35 mouse cellular contexts compared by ENCODE assay signal in the genomic region with DNA sequence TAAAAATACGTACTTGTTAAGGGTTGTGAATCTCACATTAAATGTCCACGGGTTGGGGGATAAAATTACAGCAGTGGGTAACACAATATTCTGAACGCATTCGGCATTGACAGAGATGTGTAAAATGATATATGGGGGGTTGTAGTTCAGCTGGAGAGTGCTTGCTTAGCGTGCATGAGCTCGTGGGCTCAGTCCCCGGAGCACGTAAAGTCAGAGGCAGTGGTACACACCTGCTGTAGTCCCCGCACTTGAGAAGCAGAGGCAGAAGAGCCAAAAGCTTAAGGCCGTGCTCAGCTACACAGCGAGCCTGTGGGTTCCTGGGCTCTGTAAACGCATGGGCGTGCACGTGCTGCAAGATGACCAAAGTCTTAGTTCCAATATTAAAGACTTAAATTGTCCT. TPM values are rescaled to one million over a fixed set of nuclear protein-coding genes. Genes with fewer than 3 reads are reported as not detected.
DNase-seq lines count a peak whose midpoint lies in the region; ATAC-seq and TF ChIP-seq lines count a peak whose summit lies in the region.
"Had no signal": no experiment of that assay in that cellular context is flagged by ENCODE, and none has a peak within 500 bp of the region (broad histone marks: within the 10 kb centered on the region; RNA-seq: fewer than 3 reads in every experiment).

No protein-coding gene starts in this region.

- peak; percentile 37; the same call in 1 of the 2 replicates for ATAC-seq in embryonic facial prominence, embryonic 14.5 days (ENCODE audit: low read depth)
- ATAC-seq in forebrain, embryonic 14.5 days = no peak
- ATAC-seq in forebrain, embryonic 16.5 days = no peak
- no peak for ATAC-seq in hindbrain, postnatal 0 days
- 0 out of 2 replicates have a peak, but pooled peaks have one; percentile 10 for ATAC-seq in kidney, embryonic 16.5 days (ENCODE audit: low FRiP score, low TSS enrichment)
- ATAC-seq: activated CD4-positive, CD25-positive, alpha-beta regulatory T cell, adult 4 months; forebrain, embryonic 15.5 days; hindbrain, embryonic 16.5 days; inflammation-experienced regulatory T-cells, adult 6 months; intestine, embryonic 16.5 days had no signal

- WGBS in embryonic facial prominence, embryonic 14.5 days = 48% methylated on average over 14 of the region's 14 CpGs
- WGBS in embryonic facial prominence, embryonic 10.5 days = 72% methylated on average over 14 of the region's 14 CpGs
- 87% methylated on average over 14 of the region's 14 CpGs for WGBS in forebrain, embryonic 14.5 days
- 85% methylated on average over 14 of the region's 14 CpGs for WGBS in forebrain, embryonic 16.5 days
- 82% methylated on average over 14 of the region's 14 CpGs for WGBS in hindbrain, embryonic 10.5 days
- 72% methylated on average over 14 of the region's 14 CpGs for WGBS in hindbrain, postnatal 0 days
- WGBS in kidney, embryonic 16.5 days = 38% methylated on average over 14 of the region's 14 CpGs

- no peaks in the 10 kb centered on the region for H3K27me3 ChIP-seq in embryonic facial prominence, embryonic 14.5 days (replicated peaks; ENCODE audit: control insufficient read depth, insufficient read depth, low read length)
- H3K27me3 ChIP-seq in embryonic facial prominence, embryonic 10.5 days (replicated peaks; ENCODE audit: low read depth, poor library complexity, severe bottlenecking) = no peaks in the 10 kb centered on the region
- no peaks in the 10 kb centered on the region for H3K27me3 ChIP-seq in forebrain, embryonic 14.5 days (replicated peaks; ENCODE audit: control insufficient read depth, insufficient read depth, low read length)
- no peaks in the 10 kb centered on the region for H3K27me3 ChIP-seq in forebrain, embryonic 16.5 days (replicated peaks; ENCODE audit: control insufficient read depth, insufficient read depth, low read length)
- no peaks in the 10 kb centered on the region for H3K27me3 ChIP-seq in hindbrain, embryonic 10.5 days (ENCODE audit: insufficient read depth, poor library complexity, severe bottlenecking)
- H3K27me3 ChIP-seq in hindbrain, postnatal 0 days (ENCODE audit: insufficient read depth, low read length) = no peaks in the 10 kb centered on the region
- no peaks in the 10 kb centered on the region for H3K27me3 ChIP-seq in kidney, embryonic 16.5 days (ENCODE audit: insufficient read depth, low read length)
- H3K27me3 ChIP-seq: embryonic facial prominence, embryonic 15.5 days; forebrain, embryonic 15.5 days; heart, embryonic 12.5 days; heart, embryonic 15.5 days had no signal

- H3K4me2 ChIP-seq in embryonic facial prominence, embryonic 14.5 days (ENCODE audit: low read depth, low read length) = no peak overlapping the region
- no peak overlapping the region for H3K4me2 ChIP-seq in forebrain, embryonic 14.5 days (ENCODE audit: low read length)
- no peak overlapping the region for H3K4me2 ChIP-seq in forebrain, embryonic 16.5 days (ENCODE audit: low read length)
- H3K4me2 ChIP-seq in hindbrain, postnatal 0 days (ENCODE audit: low read depth, low read length) = no peak overlapping the region
- H3K4me2 ChIP-seq in kidney, embryonic 16.5 days (replicated peaks; ENCODE audit: low read depth, low read length) = no peak overlapping the region
- H3K4me2 ChIP-seq: embryonic facial prominence, embryonic 15.5 days; forebrain, embryonic 15.5 days; heart, embryonic 12.5 days; heart, embryonic 15.5 days had no signal

- peak; percentile 55 for DNase-seq in embryonic facial prominence, embryonic 14.5 days (ENCODE audit: low spot score)
- DNase-seq in embryonic facial prominence, embryonic 10.5 days (ENCODE audit: low spot score) = no peak
- no peak for DNase-seq in forebrain, embryonic 14.5 days (ENCODE audit: low spot score)
- no peak for DNase-seq in hindbrain, embryonic 10.5 days (ENCODE audit: low spot score)
- no peak for DNase-seq in hindbrain, postnatal 0 days (ENCODE audit: low spot score)
- no peak for DNase-seq in kidney, adult 9 months
- DNase-seq: adrenal gland, adult 8-10 months; adrenal gland, postnatal 25 days; cerebellum, adult 11-12 months; cerebellum, adult 8-10 months; cerebellum, postnatal 10 days; cerebellum, postnatal 36 days; embryo, embryonic 11 days; gastrocnemius, postnatal 14 days; heart, adult 18-20 months; heart, postnatal 10 days; heart, postnatal 36 days had no signal

- H3K9ac ChIP-seq in embryonic facial prominence, embryonic 14.5 days (ENCODE audit: low read depth, low read length) = no peak overlapping the region
- H3K9ac ChIP-seq in forebrain, embryonic 14.5 days (ENCODE audit: low read length) = no peak overlapping the region
- no peak overlapping the region for H3K9ac ChIP-seq in forebrain, embryonic 16.5 days (replicated peaks; ENCODE audit: low read depth, low read length)
- H3K9ac ChIP-seq in hindbrain, postnatal 0 days (replicated peaks; ENCODE audit: low read length) = no peak overlapping the region
- no peak overlapping the region for H3K9ac ChIP-seq in kidney, embryonic 16.5 days (replicated peaks; ENCODE audit: low read length)
- H3K9ac ChIP-seq: embryonic facial prominence, embryonic 15.5 days; forebrain, embryonic 15.5 days; heart, embryonic 12.5 days; heart, embryonic 15.5 days had no signal

- peaks cover 11% of the 10 kb centered on the region; the same call in 1 of the 2 replicates for H3K4me1 ChIP-seq in embryonic facial prominence, embryonic 14.5 days (ENCODE audit: control insufficient read depth, insufficient read depth, low read length)
- H3K4me1 ChIP-seq in embryonic facial prominence, embryonic 10.5 days = peaks cover 19% of the 10 kb centered on the region; the same call in 1 of the 2 replicates
- no peaks in the 10 kb centered on the region for H3K4me1 ChIP-seq in forebrain, embryonic 14.5 days (ENCODE audit: control insufficient read depth, insufficient read depth, low read length)
- H3K4me1 ChIP-seq in forebrain, embryonic 16.5 days (replicated peaks; ENCODE audit: control insufficient read depth, insufficient read depth, low read length) = peaks cover 18% of the 10 kb centered on the region
- H3K4me1 ChIP-seq in hindbrain, embryonic 10.5 days (replicated peaks) = peaks cover 26% of the 10 kb centered on the region
- 0 out of 2 replicates have a peak, but pooled peaks cover 7% of the 10 kb centered on the region for H3K4me1 ChIP-seq in hindbrain, postnatal 0 days (ENCODE audit: insufficient read depth, low read length)
- peaks cover 19% of the 10 kb centered on the region for H3K4me1 ChIP-seq in kidney, embryonic 16.5 days (ENCODE audit: insufficient read depth, low read length)

- H3K36me3 ChIP-seq in embryonic facial prominence, embryonic 14.5 days (ENCODE audit: control insufficient read depth, insufficient read depth, low read length) = peaks cover under 1% of the 10 kb centered on the region; the same call in 1 of the 2 replicates
- H3K36me3 ChIP-seq in embryonic facial prominence, embryonic 10.5 days (replicated peaks) = peaks cover 24% of the 10 kb centered on the region
- peaks cover 7% of the 10 kb centered on the region for H3K36me3 ChIP-seq in forebrain, embryonic 14.5 days (ENCODE audit: control insufficient read depth, insufficient read depth, low read length)
- no peaks in the 10 kb centered on the region for H3K36me3 ChIP-seq in forebrain, embryonic 16.5 days (ENCODE audit: control insufficient read depth, insufficient read depth)
- peaks cover 28% of the 10 kb centered on the region for H3K36me3 ChIP-seq in hindbrain, embryonic 10.5 days
- H3K36me3 ChIP-seq in hindbrain, postnatal 0 days (ENCODE audit: insufficient read depth, low read length) = no peaks in the 10 kb centered on the region; the same call in 1 of the 2 replicates
- H3K36me3 ChIP-seq in kidney, embryonic 16.5 days (ENCODE audit: insufficient read depth, low read length) = no peaks in the 10 kb centered on the region
- H3K36me3 ChIP-seq: forebrain, embryonic 15.5 days; heart, embryonic 15.5 days had no signal

- H3K4me3 ChIP-seq in embryonic facial prominence, embryonic 14.5 days (ENCODE audit: low read depth, low read length) = no peak overlapping the region
- no peak overlapping the region for H3K4me3 ChIP-seq in embryonic facial prominence, embryonic 10.5 days
- no peak overlapping the region for H3K4me3 ChIP-seq in forebrain, embryonic 14.5 days (ENCODE audit: low read depth, low read length)
- H3K4me3 ChIP-seq in forebrain, embryonic 16.5 days (replicated peaks; ENCODE audit: low read length) = no peak overlapping the region
- H3K4me3 ChIP-seq in hindbrain, embryonic 10.5 days = no peak overlapping the region
- no peak overlapping the region for H3K4me3 ChIP-seq in hindbrain, postnatal 0 days (ENCODE audit: low read length)
- H3K4me3 ChIP-seq in kidney, embryonic 16.5 days (ENCODE audit: low read length) = no peak overlapping the region
- H3K4me3 ChIP-seq: embryonic facial prominence, embryonic 15.5 days; forebrain, embryonic 15.5 days; heart, embryonic 12.5 days; heart, embryonic 15.5 days had no signal

- no peak for TF ChIP-seq CTCF in hindbrain, postnatal 0 days (IDR thresholded peaks at IDR 0.05; ENCODE audit: low read depth)

- no peak overlapping the region for H3K27ac ChIP-seq in embryonic facial prominence, embryonic 14.5 days (replicated peaks; ENCODE audit: low read depth, low read length)
- no peak overlapping the region for H3K27ac ChIP-seq in embryonic facial prominence, embryonic 10.5 days (replicated peaks)
- H3K27ac ChIP-seq in forebrain, embryonic 14.5 days (ENCODE audit: low read depth, low read length) = 0 out of 2 replicates have a peak overlapping the region, but pooled peaks have one; percentile 21
- H3K27ac ChIP-seq in forebrain, embryonic 16.5 days (ENCODE audit: low read length) = no peak overlapping the region
- H3K27ac ChIP-seq in hindbrain, embryonic 10.5 days = 0 out of 2 replicates have a peak overlapping the region, but pooled peaks have one; percentile 25
- H3K27ac ChIP-seq in hindbrain, postnatal 0 days = no peak overlapping the region
- no peak overlapping the region for H3K27ac ChIP-seq in kidney, embryonic 16.5 days (ENCODE audit: low read length)
- H3K27ac ChIP-seq: embryonic facial prominence, embryonic 15.5 days; forebrain, embryonic 15.5 days; heart, embryonic 15.5 days had no signal

- no peaks in the 10 kb centered on the region for H3K9me3 ChIP-seq in embryonic facial prominence, embryonic 14.5 days (ENCODE audit: control insufficient read depth, low read length)
- no peaks in the 10 kb centered on the region for H3K9me3 ChIP-seq in embryonic facial prominence, embryonic 10.5 days
- no peaks in the 10 kb centered on the region for H3K9me3 ChIP-seq in forebrain, embryonic 14.5 days (replicated peaks; ENCODE audit: control insufficient read depth, low read length)
- H3K9me3 ChIP-seq in forebrain, embryonic 16.5 days (ENCODE audit: control insufficient read depth, low read length) = no peaks in the 10 kb centered on the region
- no peaks in the 10 kb centered on the region for H3K9me3 ChIP-seq in hindbrain, embryonic 10.5 days
- H3K9me3 ChIP-seq in hindbrain, postnatal 0 days (ENCODE audit: low read length) = no peaks in the 10 kb centered on the region
- no peaks in the 10 kb centered on the region for H3K9me3 ChIP-seq in kidney, embryonic 16.5 days (ENCODE audit: low read length)
- H3K9me3 ChIP-seq: embryonic facial prominence, embryonic 15.5 days; forebrain, embryonic 15.5 days; heart, embryonic 12.5 days; heart, embryonic 15.5 days had no signal

RNA-seq across cellular contexts. Expression of a gene that starts 25.8 kb away (rescaled TPM):
- 6.4 TPM in 1 of 2 replicates, not detected in the other for polyA plus RNA-seq in embryonic facial prominence, embryonic 14.5 days (2014; fragmentation: Nextera tagmentation; extraction: Ambion mirVana)
- 2.0 and 3.6 TPM in 2 replicates for polyA plus RNA-seq in embryonic facial prominence, embryonic 10.5 days (2016; fragmentation: Nextera tagmentation; extraction: Ambion mirVana)
- 7.2 TPM in 1 of 2 replicates, not detected in the other for polyA plus RNA-seq in forebrain, embryonic 14.5 days (2014; fragmentation: Nextera tagmentation; extraction: Ambion mirVana)
- not detected in 2 replicates for polyA plus RNA-seq in forebrain, embryonic 16.5 days (2015; fragmentation: Nextera tagmentation; extraction: Ambion mirVana)
- not detected in 2 replicates for polyA plus RNA-seq in hindbrain, embryonic 10.5 days (2016; fragmentation: Nextera tagmentation; extraction: Ambion mirVana)
- not detected in 2 replicates for total RNA-seq in hindbrain, postnatal 0 days (2014; rRNA removed)
- polyA plus RNA-seq in hindbrain, postnatal 0 days (2015; fragmentation: Nextera tagmentation; extraction: Ambion mirVana) = not detected in 2 replicates
- not detected in 2 replicates for polyA plus RNA-seq in kidney, embryonic 16.5 days (2015; fragmentation: Nextera tagmentation; extraction: Ambion mirVana)
- total RNA-seq: adrenal gland, adult 8-10 months; adrenal gland, postnatal 25 days; ES-E14; gastrocnemius, postnatal 14 days; heart, adult 18-20 months; heart, postnatal 10 days; heart, postnatal 36 days had no signal
- polyA plus RNA-seq: activated CD4-positive, CD25-positive, alpha-beta regulatory T cell, adult 4 months; brain, embryonic 14.5 days; cortical plate, adult 2 months; embryonic facial prominence, embryonic 11.5 days; embryonic facial prominence, embryonic 15.5 days; forebrain, embryonic 15.5 days; frontal cortex, adult 2 months; gonadal fat pad, adult 2 months; heart, embryonic 12.5 days; heart, embryonic 15.5 days; hindbrain, embryonic 11.5 days; hindbrain, embryonic 16.5 days; inflammation-experienced regulatory T-cells, adult 6 months; intestine, embryonic 16.5 days; kidney, adult 2 months had no signal

RNA-seq across cellular contexts. Expression of a gene that starts 35.4 kb away (rescaled TPM):
- polyA plus RNA-seq in embryonic facial prominence, embryonic 14.5 days (2014; fragmentation: Nextera tagmentation; extraction: Ambion mirVana) = 36.0 and 36.6 TPM in 2 replicates
- polyA plus RNA-seq in embryonic facial prominence, embryonic 10.5 days (2016; fragmentation: Nextera tagmentation; extraction: Ambion mirVana) = 29.2 and 33.0 TPM in 2 replicates
- polyA plus RNA-seq in forebrain, embryonic 14.5 days (2014; fragmentation: Nextera tagmentation; extraction: Ambion mirVana) = 27.6 and 41.0 TPM in 2 replicates
- polyA plus RNA-seq in forebrain, embryonic 16.5 days (2015; fragmentation: Nextera tagmentation; extraction: Ambion mirVana) = 46.7 and 61.4 TPM in 2 replicates
- polyA plus RNA-seq in hindbrain, embryonic 10.5 days (2016; fragmentation: Nextera tagmentation; extraction: Ambion mirVana) = 33.3 and 47.9 TPM in 2 replicates
- 41.9 and 44.5 TPM in 2 replicates for total RNA-seq in hindbrain, postnatal 0 days (2014; rRNA removed)
- 47.7 and 51.5 TPM in 2 replicates for polyA plus RNA-seq in hindbrain, postnatal 0 days (2015; fragmentation: Nextera tagmentation; extraction: Ambion mirVana)
- 19.2 and 32.1 TPM in 2 replicates for polyA plus RNA-seq in kidney, embryonic 16.5 days (2015; fragmentation: Nextera tagmentation; extraction: Ambion mirVana)

RNA-seq across cellular contexts. Expression of a gene that starts 44.6 kb away (rescaled TPM):
- polyA plus RNA-seq in embryonic facial prominence, embryonic 14.5 days (2014; fragmentation: Nextera tagmentation; extraction: Ambion mirVana) = 38.8 and 40.2 TPM in 2 replicates
- polyA plus RNA-seq in embryonic facial prominence, embryonic 10.5 days (2016; fragmentation: Nextera tagmentation; extraction: Ambion mirVana) = 46.7 and 49.1 TPM in 2 replicates
- polyA plus RNA-seq in forebrain, embryonic 14.5 days (2014; fragmentation: Nextera tagmentation; extraction: Ambion mirVana) = 41.5 and 44.5 TPM in 2 replicates
- 33.2 and 39.6 TPM in 2 replicates for polyA plus RNA-seq in forebrain, embryonic 16.5 days (2015; fragmentation: Nextera tagmentation; extraction: Ambion mirVana)
- polyA plus RNA-seq in hindbrain, embryonic 10.5 days (2016; fragmentation: Nextera tagmentation; extraction: Ambion mirVana) = 36.4 and 43.6 TPM in 2 replicates
- total RNA-seq in hindbrain, postnatal 0 days (2014; rRNA removed) = 9.7 and 14.7 TPM in 2 replicates
- polyA plus RNA-seq in hindbrain, postnatal 0 days (2015; fragmentation: Nextera tagmentation; extraction: Ambion mirVana) = 34.4 and 35.3 TPM in 2 replicates
- polyA plus RNA-seq in kidney, embryonic 16.5 days (2015; fragmentation: Nextera tagmentation; extraction: Ambion mirVana) = 39.1 and 40.1 TPM in 2 replicates

Comparison
In these comparisons a context has a peak if more than half of its experiments do, and no peak if none do; other contexts are left out.
1. H3K27ac ChIP-seq: peak in forebrain, embryonic 14.5 days (single experiment) and hindbrain, embryonic 10.5 days (single experiment); none in embryonic facial prominence, embryonic 14.5 days (single experiment), embryonic facial prominence, embryonic 10.5 days (single experiment), forebrain, embryonic 16.5 days (single experiment), hindbrain, postnatal 0 days (single experiment) and kidney, embryonic 16.5 days (single experiment).
2. ATAC-seq: peak in embryonic facial prominence, embryonic 14.5 days (single experiment) and kidney, embryonic 16.5 days (single experiment); none in forebrain, embryonic 14.5 days (single experiment), forebrain, embryonic 16.5 days (single experiment) and hindbrain, postnatal 0 days (single experiment).